Mouse (Mus musculus) intestine, embryonic 16.5 days (tissue): ENCODE data around the gene Ngrn. TPM values are rescaled to one million over a fixed set of nuclear protein-coding genes. Genes with fewer than 3 reads are reported as not detected.
A peak's percentile ranks its signal among the peaks of the same experiment; 100 is the strongest.

Source experiments
- ATAC-seq: fragments of 200-750 bp; cut with Nextera tagmentation; 2 replicates; pipeline ENCODE4 v1.8.0; 2017; ENCODE audit warnings: moderate TSS enrichment, moderate library complexity
- H3K27ac ChIP-seq: fragments of 300-500 bp; sonication (generic); 2 replicates; pipeline ENCODE4 v1.5.1; 2014; ENCODE audit warnings: mild to moderate bottlenecking, low read length
- H3K27me3 ChIP-seq: fragments of 300-500 bp; sonication (generic); replicated peaks from 2 replicates; pipeline ENCODE4 v1.6.1; 2014; ENCODE audit warnings: low read length, control low read depth, mixed read lengths; ENCODE audit not compliant: control insufficient read depth, insufficient read depth
- H3K36me3 ChIP-seq: fragments of 300-500 bp; sonication (generic); 2 replicates; pipeline ENCODE4 v1.6.1; 2014; ENCODE audit warnings: low read length, control low read depth; ENCODE audit not compliant: control insufficient read depth, insufficient read depth
- H3K4me1 ChIP-seq: fragments of 300-500 bp; sonication (generic); 2 replicates; pipeline ENCODE4 v1.6.1; 2014; ENCODE audit warnings: low read length, control low read depth, mixed read lengths; ENCODE audit not compliant: control insufficient read depth, insufficient read depth
- H3K4me2 ChIP-seq: fragments of 300-500 bp; sonication (generic); 2 replicates; pipeline ENCODE4 v1.6.1; 2014; ENCODE audit warnings: low read depth, low read length, control low read depth
- H3K4me3 ChIP-seq: fragments of 300-500 bp; sonication (generic); 2 replicates; pipeline ENCODE4 v1.5.1; 2014; ENCODE audit warnings: mild to moderate bottlenecking, low read length
- H3K9ac ChIP-seq: fragments of 300-500 bp; sonication (generic); 2 replicates; pipeline ENCODE4 v1.6.1; 2014; ENCODE audit warnings: low read depth, low read length
- H3K9me3 ChIP-seq: fragments of 300-500 bp; sonication (generic); 2 replicates; pipeline ENCODE4 v1.6.1; 2016; ENCODE audit warnings: low read length, control low read depth; ENCODE audit not compliant: control insufficient read depth
- WGBS: fragments of 180-500 bp; shearing (Covaris S2); extraction: QIAGEN DNeasy Blood & Tissue Kit; methylation state at CpG from one replicate; pipeline ENCODE4 v1.1.7; 2014; 5-methylcytosine and 5-hydroxymethylcytosine counted together
- polyA plus RNA-seq: library from polyadenylated mRNA; unstranded; fragments of >200 nt; fragmentation: Nextera tagmentation; extraction: Ambion mirVana; gene quantifications from 2 replicates; pipeline ENCODE4 v1.2.1, GENCODE M21; 2015

The Ngrn gene
- polyA plus RNA-seq, 1 experiment from 2014 or later = 57.8 TPM

DNA sequence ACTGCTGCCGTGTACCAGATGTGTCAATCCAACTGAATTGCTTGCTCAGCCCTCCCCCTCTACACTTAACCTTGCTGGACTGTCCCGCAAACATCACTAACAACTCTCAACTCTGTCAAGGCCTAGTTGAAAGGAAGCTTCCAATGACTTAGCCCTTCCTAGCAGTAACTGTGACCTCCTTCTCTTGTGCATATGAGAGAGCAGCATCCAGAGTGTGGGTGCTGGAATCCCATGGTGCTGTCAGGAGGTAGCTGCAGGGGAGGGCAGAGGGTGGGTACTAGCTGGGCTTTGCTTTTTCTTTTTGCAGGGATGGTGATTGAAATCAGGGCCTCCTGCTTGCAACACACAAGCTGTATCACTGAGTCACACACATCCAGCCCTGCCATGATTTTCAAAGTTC, 12.4 kb downstream of the Ngrn start:
- H3K27ac ChIP-seq = no peak overlapping the region
- no peak overlapping the region for H3K4me3 ChIP-seq
- no peaks in the 10 kb centered on the region for H3K27me3 ChIP-seq
- H3K9ac ChIP-seq = no peak overlapping the region
- H3K4me2 ChIP-seq = no peak overlapping the region
- peaks cover 23% of the 10 kb centered on the region for H3K36me3 ChIP-seq
- peaks cover 11% of the 10 kb centered on the region for H3K4me1 ChIP-seq
- no peak for ATAC-seq
- 92% methylated on average over 2 of the region's 2 CpGs for WGBS
- H3K9me3 ChIP-seq = no peaks in the 10 kb centered on the region

DNA sequence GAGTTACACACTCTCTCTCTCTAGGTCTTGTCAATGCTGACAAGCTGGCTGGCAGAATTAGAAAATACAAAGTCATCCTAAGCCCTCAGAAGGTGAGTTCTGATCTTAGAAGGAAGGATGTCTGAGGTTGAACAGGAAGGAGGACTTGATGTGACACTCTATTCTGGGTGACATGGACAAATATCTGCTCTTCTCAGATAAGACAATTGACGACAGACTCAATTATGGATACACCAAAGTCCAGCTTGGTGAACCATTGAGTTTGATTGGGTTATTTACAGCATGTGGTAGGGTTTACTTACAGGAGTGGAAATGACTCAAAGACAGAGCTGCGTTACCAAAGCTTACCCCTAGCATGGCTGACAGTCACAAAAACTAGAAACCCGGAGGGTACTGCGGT, 15.4 kb downstream of the Ngrn start:
- Histone ChIP-seq H3K27ac (no peak overlapping the region), H3K27me3 (no peaks in the 10 kb centered on the region), H3K4me1 (no peaks in the 10 kb centered on the region), H3K9ac (no peak overlapping the region), H3K36me3 (peaks cover 23% of the 10 kb centered on the region), H3K4me3 (no peak overlapping the region), H3K4me2 (no peak overlapping the region), H3K9me3 (no peaks in the 10 kb centered on the region)
- 93% methylated on average over 4 of the region's 4 CpGs for WGBS
- ATAC-seq = no peak

DNA sequence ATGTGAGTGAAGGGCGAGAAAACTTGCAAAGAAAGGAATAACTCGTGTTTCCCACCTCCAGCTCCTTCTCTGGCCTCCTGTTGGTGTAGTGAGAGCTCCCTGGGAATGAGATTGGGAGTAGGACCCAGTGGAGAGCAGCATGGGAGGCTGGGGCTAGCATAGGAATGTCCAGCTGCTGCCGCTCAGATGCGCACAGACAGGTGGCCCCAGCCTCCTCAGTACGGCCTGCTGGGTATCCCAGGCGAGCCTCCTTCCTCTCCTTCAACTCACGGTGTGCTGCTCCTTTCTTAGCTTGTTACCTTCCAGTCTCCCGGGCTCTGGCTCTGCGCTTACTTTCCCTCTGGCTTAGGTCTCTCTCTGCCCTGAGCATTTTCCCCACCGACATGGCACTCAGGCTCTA, 19.0 kb downstream of the Ngrn start:
- no peak for ATAC-seq
- H3K36me3 ChIP-seq = peaks cover 23% of the 10 kb centered on the region
- H3K4me3 ChIP-seq = no peak overlapping the region
- H3K27me3 ChIP-seq = no peaks in the 10 kb centered on the region
- 77% methylated on average over 10 of the region's 10 CpGs for WGBS
- H3K27ac ChIP-seq = no peak overlapping the region
- no peaks in the 10 kb centered on the region for H3K9me3 ChIP-seq
- no peak overlapping the region for H3K9ac ChIP-seq
- no peaks in the 10 kb centered on the region for H3K4me1 ChIP-seq
- no peak overlapping the region for H3K4me2 ChIP-seq

DNA sequence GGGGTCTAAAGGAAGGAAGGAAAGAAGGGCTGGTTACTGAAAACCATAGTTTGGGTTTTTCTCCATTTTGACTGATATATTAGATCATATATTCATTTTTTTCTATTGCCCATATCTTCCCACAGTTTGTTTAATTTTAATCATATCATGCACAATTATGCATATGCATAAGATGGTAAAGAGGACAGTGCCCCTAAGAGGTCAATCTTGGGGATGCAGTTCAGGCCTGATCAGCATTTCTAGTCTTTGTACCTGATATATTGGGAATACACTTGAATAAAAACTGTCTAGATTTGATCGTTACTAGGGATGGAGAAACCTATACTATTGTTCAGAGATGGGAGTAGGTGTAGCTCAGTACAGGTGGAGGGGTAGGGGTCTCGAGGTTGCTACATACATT, 20.0 kb downstream of the Ngrn start:
- ATAC-seq = no peak
- H3K36me3 ChIP-seq = peaks cover 21% of the 10 kb centered on the region; the same call in 1 of the 2 replicates
- no peaks in the 10 kb centered on the region for H3K9me3 ChIP-seq
- no peak overlapping the region for H3K4me2 ChIP-seq
- no peak overlapping the region for H3K4me3 ChIP-seq
- H3K9ac ChIP-seq = no peak overlapping the region
- H3K27me3 ChIP-seq = no peaks in the 10 kb centered on the region
- 89% methylated on average over 2 of the region's 2 CpGs for WGBS
- H3K4me1 ChIP-seq = no peaks in the 10 kb centered on the region
- no peak overlapping the region for H3K27ac ChIP-seq

DNA sequence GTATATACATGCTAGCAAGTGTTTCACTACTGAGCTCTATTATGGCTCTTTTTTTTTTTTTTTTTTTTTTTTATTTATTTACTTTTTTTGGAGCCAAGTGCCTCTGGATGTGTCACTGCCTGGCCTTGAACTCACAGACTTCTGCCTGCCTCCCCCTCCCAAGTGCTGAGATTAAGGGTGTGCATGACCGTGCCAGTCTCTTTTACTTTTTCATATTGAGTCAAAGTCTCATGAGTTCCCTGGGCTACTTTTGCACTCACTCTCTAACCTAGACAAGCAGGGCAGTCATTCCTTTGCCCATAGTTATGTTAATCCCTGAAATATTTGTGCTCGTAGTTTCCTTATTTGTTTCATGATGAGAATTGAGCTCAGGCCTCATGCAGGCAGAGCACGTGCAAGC, 20.6 kb downstream of the Ngrn start:
- peaks cover 17% of the 10 kb centered on the region for H3K36me3 ChIP-seq
- H3K9me3 ChIP-seq = no peaks in the 10 kb centered on the region
- H3K4me3 ChIP-seq = no peak overlapping the region
- H3K4me1 ChIP-seq = no peaks in the 10 kb centered on the region
- WGBS = 83% methylated on average over 3 of the region's 3 CpGs
- no peak overlapping the region for H3K4me2 ChIP-seq
- no peaks in the 10 kb centered on the region for H3K27me3 ChIP-seq
- no peak for ATAC-seq
- no peak overlapping the region for H3K27ac ChIP-seq
- no peak overlapping the region for H3K9ac ChIP-seq

DNA sequence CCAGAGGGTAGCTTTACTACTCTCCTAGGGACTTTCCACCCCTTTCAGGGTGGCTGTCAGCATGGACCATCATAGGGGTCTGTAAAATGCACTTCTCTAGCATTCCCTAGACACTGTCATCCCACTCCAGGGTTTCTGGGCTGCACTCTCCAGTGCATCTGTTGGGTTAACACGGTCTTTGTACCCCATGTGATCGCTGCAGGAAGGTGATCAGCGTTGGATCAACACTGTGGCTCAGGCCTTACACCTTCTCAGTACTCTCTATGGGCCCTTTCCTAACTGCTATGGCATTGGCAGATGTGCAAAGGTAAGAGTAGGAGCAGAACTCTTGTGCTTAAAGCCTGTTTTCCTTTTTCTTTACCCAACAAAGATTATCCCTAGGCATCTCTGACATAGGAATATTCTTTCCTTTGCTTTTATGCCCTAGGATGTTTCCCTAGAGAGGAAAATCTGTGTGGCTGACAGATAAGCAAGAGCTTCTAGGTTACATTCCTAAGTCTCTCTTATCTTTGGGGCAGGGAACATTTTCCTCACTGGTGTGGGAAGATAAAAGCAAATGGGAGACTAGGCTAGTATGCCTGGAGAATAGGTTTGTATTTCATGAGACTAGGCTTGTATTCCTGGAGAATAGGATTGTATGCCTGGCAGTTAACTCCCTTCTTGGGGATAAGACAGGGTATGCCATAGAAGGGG, 22.4 kb downstream of the Ngrn start:
- no peaks in the 10 kb centered on the region for H3K27me3 ChIP-seq
- no peaks in the 10 kb centered on the region for H3K4me1 ChIP-seq
- WGBS = 83% methylated on average over 3 of the region's 3 CpGs
- H3K9ac ChIP-seq = no peak overlapping the region
- peak overlapping the region; percentile 38 for H3K27ac ChIP-seq
- 0 out of 2 replicates have a peak overlapping the region, but pooled peaks have one; percentile 10 for H3K4me2 ChIP-seq
- ATAC-seq = peak; percentile 57
- H3K36me3 ChIP-seq = peaks cover 18% of the 10 kb centered on the region
- H3K9me3 ChIP-seq = no peaks in the 10 kb centered on the region
- no peak overlapping the region for H3K4me3 ChIP-seq

DNA sequence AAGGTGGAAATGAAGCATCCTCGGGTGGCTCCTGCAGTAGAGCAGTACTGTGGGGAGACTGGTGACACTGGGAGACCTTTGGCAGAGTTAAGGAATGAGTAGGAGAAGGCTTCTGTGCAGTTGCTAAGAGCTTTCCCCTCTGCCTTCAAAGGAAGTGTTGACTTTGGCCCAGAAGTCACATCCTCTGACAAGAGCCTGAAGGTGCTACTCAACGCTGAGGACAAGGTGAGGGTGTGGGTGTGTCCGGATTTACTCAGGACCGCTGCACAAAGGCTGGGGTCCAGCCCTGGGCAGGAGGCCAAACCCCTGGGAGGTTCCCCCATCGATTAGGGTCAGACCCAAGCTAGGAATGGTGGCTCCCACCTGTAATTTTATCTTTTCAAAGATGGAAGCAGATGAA, 23.4 kb downstream of the Ngrn start:
- Histone ChIP-seq H3K4me3 (no peak overlapping the region), H3K4me1 (no peaks in the 10 kb centered on the region), H3K9ac (no peak overlapping the region), H3K36me3 (peaks cover 18% of the 10 kb centered on the region), H3K27ac (peak overlapping the region; percentile 38; the same call in 1 of the 2 replicates), H3K4me2 (no peak overlapping the region), H3K27me3 (no peaks in the 10 kb centered on the region), H3K9me3 (no peaks in the 10 kb centered on the region)
- ATAC-seq = no peak
- WGBS = 91% methylated on average over 5 of the region's 5 CpGs

DNA sequence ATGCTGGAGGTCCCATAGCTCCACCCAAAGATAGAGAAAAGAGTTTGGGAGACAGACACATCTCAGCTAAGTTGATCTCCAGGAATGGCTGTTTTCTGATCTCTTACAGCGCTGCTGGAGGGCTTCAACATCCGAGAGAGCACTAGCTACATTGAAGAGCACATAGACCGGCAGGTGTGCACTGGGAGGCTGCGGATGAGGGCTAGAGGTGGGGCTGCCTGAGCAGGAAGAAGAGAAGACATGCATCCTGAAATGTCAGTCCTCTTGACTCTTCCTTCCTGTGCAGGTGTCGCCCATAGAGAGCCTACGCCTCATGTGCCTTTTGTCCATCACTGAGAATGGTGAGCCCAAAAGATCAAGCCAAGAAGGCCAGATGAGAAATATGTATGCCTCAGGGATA, 24.7 kb downstream of the Ngrn start:
- H3K9ac ChIP-seq = no peak overlapping the region
- H3K4me1 ChIP-seq = no peaks in the 10 kb centered on the region
- no peak overlapping the region for H3K4me3 ChIP-seq
- H3K27me3 ChIP-seq = no peaks in the 10 kb centered on the region
- H3K4me2 ChIP-seq = no peak overlapping the region
- no peaks in the 10 kb centered on the region for H3K9me3 ChIP-seq
- ATAC-seq = no peak
- no peak overlapping the region for H3K27ac ChIP-seq
- peaks cover 18% of the 10 kb centered on the region for H3K36me3 ChIP-seq
- 94% methylated on average over 6 of the region's 6 CpGs for WGBS

DNA sequence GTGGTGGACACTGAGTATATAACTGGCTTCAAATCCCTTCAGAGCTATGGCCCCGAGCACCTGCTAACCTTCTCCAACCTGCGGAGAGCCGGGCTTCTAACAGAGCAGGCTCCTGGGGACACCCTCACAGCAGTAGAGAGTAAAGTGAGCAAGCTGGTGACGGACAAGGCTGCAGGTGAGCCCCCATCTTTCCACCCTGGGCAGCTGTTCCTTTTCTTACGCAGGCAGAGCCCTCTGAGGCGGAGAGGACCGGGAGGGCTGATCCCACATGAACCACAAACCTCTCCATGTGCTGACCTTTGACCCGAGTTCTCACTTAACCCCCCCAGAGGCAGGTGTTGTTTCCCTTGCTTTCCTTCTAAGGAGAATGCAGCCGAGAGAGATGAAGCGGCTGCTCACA, 26.7 kb downstream of the Ngrn start:
- H3K36me3 ChIP-seq = peaks cover 18% of the 10 kb centered on the region
- no peak for ATAC-seq
- H3K4me1 ChIP-seq = no peaks in the 10 kb centered on the region
- WGBS = 83% methylated on average over 10 of the region's 10 CpGs
- H3K4me3 ChIP-seq = no peak overlapping the region
- no peak overlapping the region for H3K9ac ChIP-seq
- H3K9me3 ChIP-seq = no peaks in the 10 kb centered on the region
- no peak overlapping the region for H3K27ac ChIP-seq
- no peak overlapping the region for H3K4me2 ChIP-seq
- no peaks in the 10 kb centered on the region for H3K27me3 ChIP-seq
